Mouse (Mus musculus) myocyte (in vitro differentiated cells): ENCODE data around the gene Uggt1.

Experiments used
- CEBPB ChIP-seq: IDR thresholded peaks from 2 replicates; pipeline ENCODE4 v1.6.1; 2011; ENCODE audit warnings: mild to moderate bottlenecking, moderate library complexity; ENCODE audit not compliant: poor library complexity, insufficient read depth, severe bottlenecking
- MAX ChIP-seq: IDR thresholded peaks from one replicate; pipeline ENCODE4 v1.6.1; 2011; ENCODE audit warnings: low read depth, mild to moderate bottlenecking, control low read depth
- MYOD1 ChIP-seq, 3 experiments: IDR thresholded peaks; one replicate each; pipeline ENCODE4 v1.6.1; 2011; ENCODE audit warnings: control low read depth in 2 of 3, low read depth in 2 of 3, mild to moderate bottlenecking in 2 of 3, moderate library complexity in 1 of 3; ENCODE audit not compliant: insufficient read length in 2 of 3, control insufficient read depth in 1 of 3
- POLR2A ChIP-seq: IDR thresholded peaks from one replicate; pipeline ENCODE4 v1.6.1; 2011; ENCODE audit warnings: low read depth, mild to moderate bottlenecking, control low read depth, moderate library complexity; ENCODE audit not compliant: insufficient read length
- TCF12 ChIP-seq: IDR thresholded peaks from one replicate; pipeline ENCODE4 v1.6.1; 2011; ENCODE audit warnings: mild to moderate bottlenecking, control low read depth; ENCODE audit not compliant: poor library complexity, insufficient read depth, severe bottlenecking

- TF ChIP-seq MAX (no peak), POLR2A (no peak), CEBPB (no peak), MYOD1 (IDR thresholded peaks at IDR 0.05; ENCODE audit: control insufficient read depth in 1 of 3, insufficient read length in 2 of 3, low read depth in 2 of 3) (no peak), TCF12 (no peak)
Observed at GRCm38 (mm10) chr1:36224648-36225047, 19.9 kb downstream of the Uggt1 start.
